Mouse (Mus musculus) urinary bladder, postnatal 36 days (tissue): ENCODE measurements around the gene Adck2.

ENCODE experiments used
- DNase-seq, 2 experiments: peaks; one replicate each; pipeline ENCODE4 v3.0.0; 2022; ENCODE audit warnings: low spot score in 2 of 2, mixed read lengths in 1 of 2

Gene Adck2

DNA sequence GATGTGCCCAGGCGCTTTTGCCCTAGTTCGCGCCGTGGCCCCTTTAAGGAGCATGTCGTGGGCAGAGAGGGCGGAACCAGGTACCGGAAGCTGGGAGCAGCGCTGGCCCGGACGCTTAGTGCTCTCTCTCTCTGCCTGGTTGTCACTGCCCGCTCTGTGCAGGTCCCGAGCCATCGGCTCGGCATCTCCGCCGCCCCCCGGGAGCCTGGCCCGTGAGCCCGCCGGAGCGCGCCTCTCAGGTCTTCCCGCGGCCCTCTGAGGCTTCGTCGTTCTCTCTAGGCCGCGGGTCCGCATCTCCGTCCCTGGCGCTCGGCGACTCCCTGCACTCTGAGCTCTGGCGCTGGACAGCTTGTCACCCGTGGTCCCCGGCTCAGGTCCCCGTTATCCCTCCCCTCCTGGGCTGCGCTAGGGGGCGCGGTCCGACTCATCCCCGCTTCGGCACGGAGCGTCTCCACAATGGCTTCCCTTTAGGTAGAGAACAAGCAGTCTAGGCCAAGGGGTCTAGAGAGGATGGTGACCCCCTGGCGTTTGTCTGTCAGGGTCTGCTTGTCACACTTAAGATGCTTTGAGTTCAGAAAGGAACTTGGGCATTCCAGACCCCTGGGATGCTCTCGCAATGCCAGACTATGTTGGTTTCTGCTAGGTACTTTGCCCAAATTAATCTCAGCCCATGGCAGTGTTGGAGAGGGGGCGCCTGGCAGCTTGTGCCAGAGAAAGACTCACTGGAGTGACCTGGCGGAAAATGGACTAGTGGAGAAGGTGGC lies at the start of gene Adck2:
TSS of gene Adck2 (plus strand) at position 83 of the 764 bp plus-strand sequence.
- peak; percentile 65 to 82 for DNase-seq

DNA sequence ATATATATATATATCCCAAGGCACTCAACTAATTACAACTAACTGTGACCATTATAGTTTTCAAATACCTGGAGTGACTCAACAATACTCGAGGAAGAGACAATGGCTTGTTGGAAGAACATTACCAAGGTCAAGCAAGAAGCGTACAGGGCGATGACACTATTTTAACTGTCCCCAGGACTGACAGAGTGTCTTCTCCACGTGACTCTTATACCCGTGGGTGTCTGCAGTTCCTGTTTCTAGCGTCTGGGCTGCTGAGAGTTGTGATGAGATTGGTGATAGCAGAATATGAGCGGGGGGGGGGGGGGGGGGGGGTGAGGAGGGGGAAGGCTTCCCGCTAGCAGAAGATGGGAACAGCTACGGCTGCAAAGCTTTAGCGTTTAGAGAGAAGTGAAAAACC lies 46.9 kb upstream of the Adck2 start:
- no peak for DNase-seq

DNA sequence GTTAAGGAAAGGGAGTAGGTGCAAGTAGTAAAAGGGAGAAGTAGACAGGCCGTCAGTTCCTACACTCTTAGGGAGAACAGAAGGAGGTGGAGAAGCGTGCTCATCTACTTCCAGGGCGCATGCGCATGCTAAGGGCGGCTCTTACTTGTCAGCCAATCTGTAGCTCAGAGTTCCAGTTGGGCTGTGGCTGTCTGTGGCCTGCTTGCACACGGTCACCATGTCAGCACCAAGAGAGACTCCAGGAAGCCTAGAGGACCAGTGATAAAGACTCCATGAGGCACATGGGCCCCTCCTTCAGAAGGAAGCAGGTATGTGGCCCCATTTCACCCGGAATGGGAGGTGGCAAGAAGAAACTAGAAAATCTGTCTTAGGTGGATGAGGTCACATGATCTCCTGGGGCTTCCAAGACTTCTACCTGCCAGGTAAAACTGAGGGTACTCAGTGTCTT lies 46.3 kb upstream of the Adck2 start:
- no peak for DNase-seq

DNA sequence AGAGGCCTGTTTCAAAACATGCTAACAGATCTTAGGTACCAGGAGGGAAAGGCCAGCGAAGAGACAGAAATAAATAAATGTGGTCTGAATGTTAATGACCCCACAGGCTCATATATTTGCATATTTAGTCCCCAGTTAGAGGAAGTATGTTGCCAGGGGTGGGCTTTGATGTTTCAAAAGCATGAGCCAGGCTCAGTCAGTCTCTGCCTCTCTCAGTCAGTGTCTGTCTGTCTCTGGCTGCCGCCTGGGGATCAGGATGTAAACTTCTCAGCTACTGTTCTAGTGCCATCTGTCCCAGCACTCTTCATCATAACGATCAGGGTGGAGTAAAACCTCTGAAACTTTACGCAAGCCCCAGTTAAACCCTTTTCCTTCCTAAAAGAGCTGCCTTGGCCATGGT lies 45.9 kb upstream of the Adck2 start:
- DNase-seq = no peak

DNA sequence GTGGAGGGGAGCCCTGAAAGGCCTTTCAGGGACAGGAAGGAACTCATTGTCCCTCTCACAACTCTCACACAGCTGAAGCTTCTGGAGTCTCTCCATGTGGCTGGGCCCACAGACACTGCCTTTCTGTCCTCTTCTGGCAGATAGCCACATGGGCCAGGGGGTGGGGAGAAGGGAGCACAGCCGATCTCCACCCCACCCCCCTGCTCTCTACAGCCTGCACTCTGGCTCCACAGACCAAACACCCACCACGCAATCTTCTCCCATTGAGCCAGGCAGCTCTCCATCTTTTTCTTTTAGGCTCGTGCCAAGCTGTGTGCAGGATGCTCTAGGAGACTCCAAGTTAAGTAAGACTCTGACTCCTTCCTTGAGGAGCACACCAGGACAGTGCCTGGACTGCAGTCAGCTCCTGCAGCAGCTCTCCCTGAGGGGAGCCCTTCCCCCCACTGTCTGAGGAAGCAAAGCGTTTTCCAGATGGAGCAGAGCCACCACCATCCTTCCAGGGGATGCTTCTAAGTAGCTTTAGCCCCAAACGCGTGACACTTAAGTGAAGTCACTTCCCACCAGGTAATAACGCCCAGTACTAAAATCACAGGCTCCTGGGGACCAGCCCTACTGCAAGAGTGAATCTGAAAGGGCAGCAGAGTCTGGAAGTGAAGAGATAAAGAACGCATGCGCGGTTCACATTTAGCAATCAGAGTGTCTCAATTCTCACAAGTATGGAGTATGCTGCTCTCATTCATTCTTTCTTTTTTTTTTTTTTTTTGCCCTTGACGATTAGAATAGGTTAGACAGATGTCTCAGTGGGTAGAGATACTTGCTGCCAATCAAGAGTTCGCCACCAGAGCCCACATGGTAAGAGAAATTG lies 44.8 kb upstream of the Adck2 start:
- DNase-seq = peak in 1 of 2 experiments; percentile 54

DNA sequence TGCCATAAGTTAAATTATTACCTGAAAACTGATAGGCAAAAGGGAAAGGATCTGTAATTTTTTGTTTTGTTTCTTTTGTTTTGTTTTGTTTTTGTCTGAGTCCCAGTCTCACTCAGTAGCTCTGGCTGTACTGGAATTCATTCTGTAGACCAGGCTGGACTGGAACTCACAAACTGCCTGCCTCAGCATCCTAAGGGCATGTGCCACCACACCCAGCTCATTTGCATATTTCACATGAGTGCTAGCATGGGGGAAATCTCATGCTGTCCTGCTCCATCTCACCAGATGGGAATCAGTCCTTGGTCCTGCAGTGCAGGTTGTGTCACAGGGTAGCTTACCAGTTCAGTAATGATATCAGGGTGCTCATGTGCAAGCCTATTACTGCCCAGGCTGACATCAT lies 38.7 kb upstream of the Adck2 start:
- DNase-seq = no peak

DNA sequence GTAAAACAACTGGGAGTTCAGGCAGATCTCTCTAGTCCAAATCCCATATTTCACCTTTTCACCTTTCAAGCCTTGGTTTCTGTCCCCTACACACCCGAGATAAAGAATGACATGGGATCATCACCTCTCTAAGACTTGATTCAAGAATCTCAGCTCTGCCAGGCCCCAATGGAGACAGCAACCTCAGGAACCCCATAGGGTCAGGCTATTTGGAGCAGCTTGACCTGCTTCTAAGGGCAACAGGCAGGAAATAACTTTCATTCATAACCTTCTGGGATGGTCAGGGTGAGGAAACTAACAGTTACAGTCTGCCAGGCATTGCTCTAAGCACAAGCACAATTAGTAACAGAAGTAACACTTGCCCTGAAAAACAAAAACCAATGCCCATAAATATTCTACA lies 37.1 kb upstream of the Adck2 start:
- DNase-seq = no peak

DNA sequence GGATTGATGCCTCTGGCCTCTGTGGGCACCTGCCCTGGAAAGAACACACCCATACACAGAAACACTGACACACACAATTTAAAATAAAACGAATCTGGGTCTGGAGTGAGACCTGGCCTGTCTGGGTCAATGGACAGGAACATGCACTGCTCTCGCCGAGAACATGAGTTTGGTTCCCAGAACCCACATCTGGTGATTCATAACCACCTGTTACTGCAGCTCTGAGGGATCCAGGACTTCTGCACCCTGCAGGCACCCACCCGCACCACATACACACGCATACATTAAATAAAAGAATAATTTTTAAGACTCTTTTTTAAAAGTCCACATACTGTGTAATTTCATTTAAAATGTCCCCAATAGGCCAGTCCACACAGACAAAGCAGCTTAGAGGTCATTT lies 36.4 kb upstream of the Adck2 start:
- no peak for DNase-seq

DNA sequence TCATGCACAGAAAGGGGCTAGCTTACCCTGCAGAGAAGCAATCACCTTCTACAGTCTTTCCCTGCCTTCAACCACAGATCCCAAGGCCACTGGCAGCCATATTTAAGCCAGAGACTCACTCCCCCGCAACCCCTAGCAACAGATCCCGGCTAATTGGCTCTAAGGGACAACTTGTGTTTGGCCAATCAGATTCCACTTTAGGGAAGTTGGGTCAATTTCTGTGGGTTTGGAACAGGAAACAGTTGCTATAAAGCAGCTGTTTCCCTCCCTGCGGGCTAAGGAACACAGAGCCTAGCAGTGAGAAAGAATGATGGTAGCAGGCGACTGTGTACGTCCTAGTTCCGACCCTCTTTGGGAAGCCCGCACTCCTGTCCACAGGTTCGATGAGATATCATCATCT lies 35.4 kb upstream of the Adck2 start:
- DNase-seq = no peak

DNA sequence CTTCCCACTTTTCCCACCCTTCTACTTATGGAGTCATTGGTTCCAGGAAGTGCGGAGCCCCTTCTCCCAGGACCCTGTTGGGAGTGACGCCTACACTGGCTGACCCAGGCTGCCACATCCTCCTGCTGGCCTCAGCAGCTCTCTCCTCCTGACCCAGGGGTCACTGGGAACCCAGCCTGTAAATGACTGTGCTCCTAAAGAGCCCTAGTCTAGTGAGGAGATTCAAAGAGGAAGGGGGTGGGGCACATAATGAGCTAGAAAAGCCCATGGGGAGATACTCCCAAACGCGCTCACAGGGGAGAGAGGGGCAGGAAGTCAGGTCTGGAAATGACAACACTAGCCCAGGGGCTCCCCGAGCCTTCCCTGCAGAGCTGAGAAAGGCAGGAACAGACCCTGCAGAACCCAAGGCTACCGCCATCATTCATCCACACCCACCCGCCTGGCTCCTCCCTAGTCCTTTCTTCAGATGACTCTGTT lies 34.0 kb upstream of the Adck2 start:
- DNase-seq = peak in 1 of 2 experiments; percentile 15

DNA sequence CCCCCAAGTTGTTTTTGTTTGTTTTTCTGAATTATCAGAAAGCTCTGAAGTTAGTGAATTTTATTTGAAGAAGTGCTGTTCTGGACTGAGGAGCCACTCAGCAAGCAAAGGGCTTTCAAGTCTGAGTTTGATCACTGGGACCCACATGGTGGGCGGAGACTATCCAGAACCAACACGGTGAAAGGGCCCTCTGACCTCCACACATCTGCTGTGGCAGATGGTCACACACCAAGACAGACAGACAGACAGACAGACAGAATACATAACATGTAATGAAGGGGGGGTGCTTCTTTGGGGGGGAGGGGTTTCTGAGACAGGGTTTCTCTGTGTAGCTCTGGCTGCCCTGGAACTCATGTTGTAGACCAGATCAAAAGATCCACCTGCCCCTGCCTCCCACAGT lies 33.1 kb upstream of the Adck2 start:
- DNase-seq = no peak

DNA sequence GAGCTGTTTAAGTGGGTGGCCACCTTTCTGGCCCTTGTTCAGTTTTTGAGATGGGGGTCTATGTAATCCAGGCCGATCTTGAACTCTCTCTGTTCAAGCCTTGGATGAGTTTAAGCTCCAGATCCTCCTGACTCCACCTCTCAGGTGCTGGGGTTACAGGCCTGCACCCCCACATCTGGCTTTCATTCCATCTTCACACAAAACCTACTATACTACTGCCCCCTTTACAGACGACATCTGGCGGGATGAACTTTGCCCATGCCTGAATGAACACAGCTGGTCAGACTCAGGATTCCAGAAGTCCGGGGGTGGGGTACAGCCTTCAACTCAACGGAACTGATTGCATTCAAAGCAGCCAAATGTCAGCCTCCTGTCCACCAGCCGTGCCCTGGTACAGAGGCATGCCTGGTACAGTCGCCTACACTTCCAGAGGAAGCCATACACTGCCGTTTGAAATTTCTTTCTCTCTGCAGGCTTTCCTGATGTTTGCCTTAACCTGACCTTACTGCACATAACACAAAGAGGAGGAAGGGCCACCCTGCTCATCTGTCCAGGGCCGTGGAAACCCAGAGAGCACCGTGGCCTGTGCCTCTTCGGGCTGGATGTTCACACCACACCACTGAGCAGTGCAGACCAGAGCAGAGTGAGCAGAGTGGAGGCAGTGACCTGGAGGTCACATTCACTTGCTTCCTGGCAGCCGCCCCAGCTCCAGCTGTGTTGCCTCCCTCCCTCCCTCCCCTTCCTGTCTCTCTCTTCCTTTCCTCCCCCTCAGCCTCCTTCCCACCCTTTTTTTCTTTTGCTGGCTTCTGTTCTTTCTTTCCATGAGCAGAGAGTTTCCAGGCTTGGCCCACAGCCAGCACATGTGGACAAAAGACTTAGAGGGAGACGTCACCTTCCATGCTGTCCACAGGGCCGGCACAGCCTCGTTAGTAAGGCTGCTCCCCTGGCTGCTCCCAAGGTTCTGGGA lies 30.8 kb upstream of the Adck2 start:
- peak; percentile 30 to 61 for DNase-seq

DNA sequence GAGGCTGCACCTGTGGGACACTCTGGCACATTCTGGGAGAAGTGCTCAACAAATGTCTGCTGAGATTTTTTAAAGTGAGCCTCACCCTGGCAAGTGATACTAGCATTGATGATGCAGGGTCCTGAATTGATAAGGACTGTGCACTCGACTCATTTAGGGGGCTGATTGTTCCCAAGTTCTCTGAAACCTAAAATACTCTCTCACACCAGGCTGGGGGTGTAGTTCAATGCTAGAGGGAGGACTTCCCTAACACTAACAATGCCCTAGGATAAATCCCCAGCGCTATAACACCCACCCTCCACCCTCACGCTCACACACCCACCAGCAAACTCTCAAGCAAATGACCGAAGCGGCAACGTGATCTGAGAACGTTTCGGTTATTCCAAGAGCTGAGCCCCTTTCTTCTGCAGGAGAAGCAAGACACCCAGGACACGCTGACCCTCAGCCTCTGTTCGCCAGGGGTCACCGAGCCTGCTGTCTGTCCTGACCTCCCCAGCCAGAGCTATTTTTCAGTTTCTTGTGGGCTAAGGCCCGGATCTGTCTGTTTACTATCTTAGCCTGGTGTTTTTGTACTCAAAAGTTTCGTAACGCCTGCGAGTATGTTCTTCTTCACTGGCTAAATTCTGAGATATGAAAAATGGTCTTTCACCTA lies 29.8 kb upstream of the Adck2 start:
- DNase-seq = peak in 1 of 2 experiments; percentile 25

DNA sequence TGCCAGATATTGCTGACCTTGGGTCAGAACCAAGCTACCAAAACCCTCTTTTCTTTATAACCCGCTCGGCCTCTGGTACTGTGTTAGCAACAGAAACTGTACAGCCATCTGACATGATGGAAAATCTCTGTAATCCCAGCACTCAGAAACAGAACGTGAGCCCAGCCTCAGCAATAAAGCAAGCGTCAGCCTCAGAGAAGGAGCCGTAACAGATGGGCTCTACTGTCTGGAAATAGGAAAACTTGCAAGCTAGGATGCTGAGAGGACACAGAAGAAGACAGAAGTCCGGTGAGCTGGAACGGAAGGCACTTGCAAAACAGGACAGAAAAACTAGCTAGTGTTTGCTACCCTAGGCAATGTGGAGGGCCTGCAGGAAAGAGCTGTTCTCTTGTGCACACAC lies 28.2 kb upstream of the Adck2 start:
- DNase-seq = no peak

DNA sequence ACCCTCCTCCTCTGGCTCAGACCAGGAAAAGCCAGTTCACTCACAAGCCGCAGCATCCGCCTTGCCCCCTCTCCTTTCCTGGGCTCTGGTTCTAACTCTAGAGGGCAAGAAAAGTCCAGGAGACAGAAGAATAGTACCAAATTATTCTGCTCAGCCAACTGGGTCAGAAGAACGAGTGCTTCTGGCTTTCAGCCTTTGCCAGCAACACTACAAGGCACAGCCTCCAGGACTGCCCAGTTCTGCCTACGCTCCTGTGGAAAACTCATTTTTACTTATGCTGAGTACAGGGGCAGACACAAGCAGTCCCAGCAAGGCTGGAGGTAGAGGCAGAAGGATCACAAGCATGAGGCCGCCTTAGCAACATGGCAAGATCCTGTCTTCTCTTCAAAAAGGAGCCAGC lies 25.6 kb upstream of the Adck2 start:
- no peak for DNase-seq

DNA sequence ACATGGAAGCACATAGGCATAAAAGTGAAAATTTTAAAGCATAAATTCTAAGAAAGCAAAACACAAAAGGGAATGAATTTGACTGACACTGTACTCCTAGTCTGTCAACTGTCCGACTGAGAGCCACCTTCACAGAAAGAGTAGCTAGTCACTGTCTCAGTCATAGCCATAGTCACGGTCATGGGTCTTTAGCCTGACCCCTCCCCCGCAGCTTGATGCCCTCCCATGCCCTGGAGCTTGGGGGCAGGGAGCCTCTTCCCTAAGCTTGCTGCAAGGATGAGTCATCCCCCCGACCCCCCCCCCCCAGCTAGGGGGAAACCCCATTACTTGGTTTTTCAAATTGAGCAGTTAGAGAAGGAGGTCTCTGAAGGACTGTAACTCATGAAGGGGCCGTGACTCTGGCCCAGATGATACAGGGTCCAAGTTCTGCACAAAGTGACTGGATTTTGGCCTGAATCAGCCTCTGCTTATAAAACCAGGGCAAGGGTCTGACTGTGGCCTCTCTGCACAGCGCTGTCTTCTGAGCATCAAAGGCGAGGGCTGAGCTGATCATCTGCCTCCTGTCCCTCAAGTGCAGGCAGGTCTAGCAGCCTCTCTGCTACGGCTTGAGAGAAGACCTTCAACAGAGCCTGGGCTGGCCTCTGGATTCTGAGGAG lies 21.6 kb upstream of the Adck2 start:
- no peak for DNase-seq

DNA sequence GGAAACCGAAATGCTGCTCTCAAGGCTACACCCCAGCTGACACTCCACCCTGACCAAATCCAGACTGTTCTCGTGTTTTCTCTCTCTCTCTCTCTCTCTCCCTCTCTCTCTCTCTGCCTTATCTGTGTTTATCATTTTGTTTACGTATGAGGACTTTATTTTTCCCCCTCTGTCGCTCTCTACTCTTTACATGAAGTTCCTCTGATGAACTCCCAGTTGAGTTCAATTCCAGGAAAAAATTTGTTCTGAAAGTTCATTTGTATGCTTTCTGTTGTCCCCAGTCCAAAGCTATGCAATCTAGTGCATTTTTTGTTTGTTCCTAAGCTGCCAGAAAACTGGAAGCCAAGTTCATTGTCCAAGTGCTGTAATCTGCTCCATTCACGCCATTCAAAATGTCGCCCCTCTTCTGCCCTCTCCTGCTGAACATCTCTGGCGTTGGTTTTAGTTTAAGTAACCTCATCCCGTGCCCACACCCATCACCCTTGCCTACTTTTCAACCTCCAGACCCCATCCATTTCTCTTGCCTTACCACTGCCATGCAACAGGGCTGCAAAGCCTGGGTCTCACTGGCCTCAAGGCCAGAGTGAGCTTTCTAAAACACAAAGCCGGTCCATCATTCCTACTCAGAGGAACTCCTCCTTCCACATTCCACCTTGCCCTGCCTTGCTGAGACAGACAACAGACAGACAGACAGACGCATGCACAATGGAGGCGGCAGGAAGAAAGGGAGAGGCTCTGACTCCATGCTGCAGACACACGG lies 18.6 kb upstream of the Adck2 start:
- peak in 1 of 2 experiments; percentile 7 for DNase-seq

DNA sequence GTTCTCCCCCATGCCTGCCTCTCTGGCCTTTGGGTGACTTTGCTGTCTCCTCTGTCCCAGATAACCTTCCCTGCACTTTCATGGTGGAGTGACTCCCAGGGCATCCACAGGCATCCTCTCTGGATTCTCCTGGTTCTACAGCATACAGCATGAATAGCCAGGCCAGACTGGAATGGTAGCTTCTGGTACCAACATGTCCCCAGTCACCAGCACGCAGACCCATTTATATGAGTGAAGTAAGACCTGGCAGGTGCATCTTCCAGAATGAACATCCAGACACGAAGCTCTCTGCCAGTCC lies 18.1 kb upstream of the Adck2 start:
- no peak for DNase-seq

DNA sequence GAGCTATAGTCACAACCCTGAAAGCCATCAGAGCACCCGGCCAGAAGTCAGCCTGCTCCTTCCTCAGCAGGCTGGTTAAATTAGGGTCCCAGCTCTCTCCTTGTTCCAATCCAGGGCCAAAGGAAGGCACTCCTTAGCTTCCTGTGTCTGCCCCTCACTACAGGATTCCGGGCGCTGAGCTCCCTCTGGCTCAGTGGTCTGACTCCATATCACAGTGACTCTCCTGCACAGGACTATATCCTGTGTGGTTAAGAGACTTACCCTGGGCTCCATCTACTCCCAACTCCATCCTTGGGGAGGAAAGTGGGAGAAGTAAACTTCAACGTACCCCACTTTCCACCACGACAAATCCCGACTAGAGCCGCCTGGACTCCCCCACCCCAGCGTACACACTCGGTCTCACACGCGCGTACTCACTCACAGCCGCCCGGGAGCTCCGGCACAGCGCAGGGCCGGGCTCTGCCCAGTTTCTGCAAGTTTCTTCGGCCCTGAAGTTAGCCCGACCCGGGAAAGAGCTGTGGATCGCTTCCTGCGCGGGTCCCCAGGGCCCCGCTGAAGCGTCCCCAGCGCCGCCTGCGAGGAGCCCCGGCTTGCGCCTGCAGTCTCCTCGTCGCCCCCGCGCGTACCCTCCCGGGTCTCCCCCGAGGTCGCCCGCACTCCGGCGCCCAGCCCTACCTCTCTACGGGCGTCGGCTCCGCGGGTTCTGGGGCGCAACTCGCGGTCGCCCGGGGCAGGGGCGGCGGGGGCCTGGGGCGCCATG lies 16.6 kb upstream of the Adck2 start:
- peak; percentile 17 to 26 for DNase-seq
